Mouse (Mus musculus) cerebellum, adult 2 months (tissue): ENCODE data around the gene Phactr3.

Experiments
- CTCF ChIP-seq: fragments of 200-500 bp; IDR thresholded peaks from 2 replicates; pipeline ENCODE4 v1.5.1; 2011; ENCODE audit warnings: low read depth, mild to moderate bottlenecking, control low read depth, low read length, moderate library complexity, borderline replicate concordance; ENCODE audit not compliant: insufficient read depth
- POLR2A ChIP-seq: fragments of 200-500 bp; IDR thresholded peaks from 2 replicates; pipeline ENCODE4 v1.6.1; 2011; ENCODE audit warnings: low read length, control low read depth, borderline replicate concordance; ENCODE audit not compliant: insufficient read depth

DNA sequence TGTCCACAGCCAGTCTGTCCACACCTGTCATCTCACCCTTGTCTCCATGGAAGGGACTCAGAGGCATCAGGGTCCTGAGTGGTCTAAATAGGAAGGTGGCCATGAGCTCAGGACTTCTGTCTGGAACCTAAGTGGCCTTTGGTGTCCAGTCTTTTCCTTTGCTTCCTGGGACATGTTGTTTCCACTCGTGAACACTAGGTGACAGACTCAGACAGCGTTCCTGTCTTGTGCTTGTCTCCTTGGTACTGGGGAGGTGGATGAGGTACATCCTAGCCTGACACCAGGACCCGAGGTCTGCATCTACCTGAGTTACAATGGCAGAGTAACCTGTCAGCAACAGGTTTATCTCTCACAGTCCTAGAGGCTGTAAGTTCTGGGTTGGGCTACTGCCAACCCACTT, 162.4 kb downstream of the Phactr3 start:
- TF ChIP-seq CTCF, result peak; percentile 44; the same call in 1 of the 2 replicates
- TF ChIP-seq POLR2A, result no peak
